Mouse (Mus musculus) bone marrow macrophage, adult 2 months (primary cell): ENCODE data around the gene Supt5. TPM values are rescaled to one million over a fixed set of nuclear protein-coding genes. Genes with fewer than 3 reads are reported as not detected.

ENCODE experiments used
- H3K27ac ChIP-seq: 2 replicates; pipeline ENCODE4 v1.5.1; 2012; ENCODE audit warnings: low read depth, low read length; ENCODE audit not compliant: insufficient read depth
- H3K4me1 ChIP-seq: 2 replicates; pipeline ENCODE4 v1.6.1; 2012; ENCODE audit warnings: low read length; ENCODE audit not compliant: control insufficient read depth, insufficient read depth
- H3K4me3 ChIP-seq: 2 replicates; pipeline ENCODE4 v1.5.1; 2012; ENCODE audit warnings: mild to moderate bottlenecking, low read length, moderate library complexity; ENCODE audit not compliant: insufficient read depth
- CTCF ChIP-seq: IDR thresholded peaks from 2 replicates; pipeline ENCODE4 v1.5.1; 2012; ENCODE audit warnings: low read depth, mild to moderate bottlenecking, low read length, moderate library complexity
- POLR2A ChIP-seq: IDR thresholded peaks from 2 replicates; pipeline ENCODE4 v1.6.1; 2012; ENCODE audit warnings: mild to moderate bottlenecking, low read depth, low read length, borderline replicate concordance
- polyA plus RNA-seq: library from polyadenylated mRNA; stranded (reverse); fragments of >200 nt; gene quantifications from 2 replicates; pipeline ENCODE4 v1.2.4, GENCODE M21; 2012; ENCODE audit not compliant: missing spikeins, insufficient read depth, insufficient read length

Gene Supt5
- polyA plus RNA-seq, 1 experiment: 77.4 TPM

- H3K4me3 ChIP-seq: peak overlapping the region; percentile 59
- peaks cover 41% of the 10 kb centered on the region for H3K4me1 ChIP-seq
- no peak for TF ChIP-seq CTCF
- TF ChIP-seq POLR2A: no peak
- peak overlapping the region; percentile 99 for H3K27ac ChIP-seq
Observed at GRCm38 (mm10) chr7:28381938-28382337, 43.4 kb upstream of the Supt5 start.

DNA sequence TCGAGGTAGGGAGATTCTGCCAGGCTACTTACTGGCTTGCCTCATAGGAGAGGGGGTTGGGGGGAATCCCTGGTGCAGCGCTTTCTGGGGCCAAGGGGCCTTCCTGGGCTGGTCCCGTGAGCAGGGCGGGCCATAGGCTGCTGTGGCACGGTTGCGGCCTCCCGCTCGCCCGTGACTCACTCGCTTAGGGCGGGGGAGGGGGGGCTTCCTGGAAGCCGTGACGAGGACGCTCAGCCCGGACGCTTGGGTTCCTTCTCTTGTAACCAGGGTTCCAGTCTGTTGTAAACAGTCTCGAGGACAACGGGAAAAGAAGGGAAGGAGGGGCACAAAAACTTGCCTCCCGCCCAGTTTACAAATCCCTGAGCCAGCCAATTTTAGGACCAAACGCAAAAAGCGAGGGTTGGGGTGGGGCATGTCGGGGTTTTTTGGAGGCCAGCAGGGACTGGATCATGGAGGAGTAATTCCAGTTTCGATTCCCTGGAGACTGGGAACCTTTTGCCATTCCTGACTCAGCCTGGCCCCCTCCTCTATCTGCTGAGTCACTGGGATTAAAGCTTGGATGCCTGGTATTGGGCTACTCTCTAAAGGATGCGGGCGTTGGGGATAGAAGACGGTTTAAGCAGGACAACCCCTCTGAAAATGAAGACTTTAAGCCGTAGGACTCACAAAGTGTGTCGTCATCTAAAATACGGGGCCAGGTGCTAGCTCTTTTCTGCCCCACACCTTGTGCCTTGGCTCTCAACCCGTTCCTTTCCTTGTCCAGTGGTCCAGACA, 42.7 kb upstream of the Supt5 start:
- H3K4me1 ChIP-seq: peaks cover 39% of the 10 kb centered on the region
- H3K27ac ChIP-seq: peak overlapping the region; percentile 99
- no peak for TF ChIP-seq POLR2A
- TF ChIP-seq CTCF: no peak
- peak overlapping the region; percentile 59 for H3K4me3 ChIP-seq

- no peak for TF ChIP-seq CTCF
- no peak for TF ChIP-seq POLR2A
- Histone ChIP-seq H3K4me1 (peaks cover 36% of the 10 kb centered on the region), H3K4me3 (peak within 1 kb of the TSS; percentile 93), H3K27ac (peak within 1 kb of the TSS; percentile 99)
Observed at GRCm38 (mm10) chr7:28380237-28381016, 41.9 kb upstream of the Supt5 start, which contains the start of gene Zfp36. Gene Zfp36, minus strand, starts transcription at chr7:28380253.

- TF ChIP-seq CTCF: no peak
- peak; percentile 99 for TF ChIP-seq POLR2A
- peak overlapping the region; percentile 99 for H3K27ac ChIP-seq
- peaks cover 28% of the 10 kb centered on the region for H3K4me1 ChIP-seq
- peak overlapping the region; percentile 93 for H3K4me3 ChIP-seq
Observed at GRCm38 (mm10) chr7:28378769-28379651, 40.5 kb upstream of the Supt5 start.

- peak overlapping the region; percentile 93 for H3K4me3 ChIP-seq
- no peak for TF ChIP-seq CTCF
- H3K4me1 ChIP-seq: peaks cover 23% of the 10 kb centered on the region
- peak overlapping the region; percentile 88 for H3K27ac ChIP-seq
Observed at GRCm38 (mm10) chr7:28378066-28378690, 39.6 kb upstream of the Supt5 start.

DNA sequence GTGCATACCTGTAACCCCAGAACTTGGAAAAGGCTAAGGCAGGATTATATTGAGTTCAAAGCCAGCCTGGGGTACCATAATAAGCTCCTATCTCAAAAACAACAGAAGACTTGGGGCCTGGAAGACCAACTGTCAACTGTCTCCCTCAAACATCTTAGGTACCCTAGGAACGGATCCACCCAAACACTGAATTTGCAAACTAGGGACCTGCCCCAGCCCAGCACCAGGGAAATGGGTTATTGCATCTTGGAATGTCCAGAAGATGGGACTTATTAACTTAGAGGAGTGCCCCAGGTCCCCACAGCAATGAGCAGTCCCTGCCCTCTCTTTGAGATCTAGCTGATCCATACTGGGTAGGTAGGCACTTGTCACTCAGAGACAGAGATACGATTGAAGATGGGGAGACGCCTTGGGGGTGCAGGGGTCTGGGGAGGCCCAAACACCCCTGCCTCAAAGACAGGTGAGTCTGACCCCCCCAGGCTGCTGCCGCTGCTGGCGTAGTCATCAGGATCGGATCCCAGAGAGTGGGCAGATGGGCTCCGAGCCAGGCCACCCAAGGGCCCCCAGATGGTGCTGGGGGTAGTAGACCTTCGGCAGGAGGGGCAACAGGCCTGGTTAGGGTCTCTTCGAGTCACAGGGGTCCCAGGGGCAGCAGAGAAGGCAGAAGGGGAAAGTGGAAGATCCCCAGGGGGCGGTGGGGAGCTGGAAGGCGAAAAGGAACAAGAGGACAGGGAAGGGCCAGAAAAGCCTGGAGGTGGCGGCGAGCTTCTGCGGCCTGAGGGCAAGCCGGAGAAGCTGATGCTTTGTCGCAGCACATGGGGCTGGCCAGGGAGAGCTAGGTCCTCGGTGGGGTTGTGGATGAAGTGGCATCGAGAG, 38.9 kb upstream of the Supt5 start:
- peak overlapping the region; percentile 93 for H3K4me3 ChIP-seq
- peak overlapping the region; percentile 88 for H3K27ac ChIP-seq
- peaks cover 20% of the 10 kb centered on the region for H3K4me1 ChIP-seq
- TF ChIP-seq CTCF (no peak), POLR2A (no peak)

DNA sequence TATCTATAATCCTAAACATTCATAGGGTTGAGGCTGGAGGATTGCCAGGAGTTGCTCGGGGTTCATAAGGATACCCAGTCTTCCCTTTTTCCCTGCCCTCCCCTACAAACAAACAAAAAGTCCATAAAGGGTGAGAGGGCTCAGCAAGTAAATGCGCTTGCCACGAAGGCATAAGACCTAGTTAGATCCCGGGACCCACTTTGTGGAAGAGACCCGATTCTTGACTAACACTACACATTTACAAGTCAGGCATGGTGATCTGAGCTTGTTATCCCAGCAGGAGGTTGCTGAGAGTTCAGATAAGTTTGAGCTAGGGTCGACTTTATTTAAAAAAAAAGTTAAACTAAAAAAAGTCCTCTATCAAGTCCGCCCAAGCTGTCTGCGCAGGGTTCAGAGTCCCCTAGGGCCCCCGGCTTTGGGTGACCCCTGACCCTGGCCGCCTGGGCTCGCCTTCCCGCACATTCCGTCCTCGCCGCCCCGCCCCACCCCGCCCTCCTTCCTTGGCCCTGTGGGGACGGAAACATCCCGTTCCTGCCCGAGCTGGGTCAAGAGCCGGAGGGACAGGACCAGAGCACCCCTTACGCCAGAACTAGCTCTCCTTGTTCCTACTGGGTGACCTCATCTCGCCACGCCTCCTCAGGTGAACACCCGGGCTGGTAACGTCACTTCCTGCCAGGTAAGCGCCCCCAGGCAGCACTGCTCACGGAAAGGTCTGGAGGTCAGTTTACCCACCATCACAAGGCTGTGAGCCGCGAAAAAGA, 37.6 kb upstream of the Supt5 start:
- H3K27ac ChIP-seq: peak overlapping the region; percentile 92
- peak overlapping the region; percentile 67 for H3K4me3 ChIP-seq
- TF ChIP-seq CTCF (no peak), POLR2A (no peak)
- peaks cover 16% of the 10 kb centered on the region for H3K4me1 ChIP-seq
